Mouse (Mus musculus) mouse trophoblast stem cell (cell line): ENCODE data around the gene Brpf3.
"Not testable (repeated sequence)": the region's sequence is repeated elsewhere in the genome, so short reads cannot be mapped to it uniquely, and the experiment has no call there.

ENCODE experiments used
- in situ Hi-C, 2 experiments: fragments of 300-500 bp; cut with MseI, MboI; formaldehyde crosslinking; loops; 2 replicates in 1 of 2; 3 replicates in 1 of 2; pipeline ENCODE4 v1.15.1; 2025

Gene Brpf3

GRCm38 (mm10) chr17:28800671-28801412 lies at the start of gene Brpf3:
Gene Brpf3 (plus strand): TSS chr17:28801090.
- in situ Hi-C loops: no loop called here

GRCm38 (mm10) chr17:28756447-28756846 lies 44.4 kb upstream of the Brpf3 start:
- in situ Hi-C loops: no loop called here

- in situ Hi-C loops: no loop called here
Measured at GRCm38 (mm10) chr17:28757470-28757869, 43.4 kb upstream of the Brpf3 start.

GRCm38 (mm10) chr17:28760736-28761312 lies 40.1 kb upstream of the Brpf3 start:
- in situ Hi-C loops: no loop called here

GRCm38 (mm10) chr17:28761871-28762270 lies 39.0 kb upstream of the Brpf3 start:
- in situ Hi-C loops: no loop called here

GRCm38 (mm10) chr17:28766203-28766602 lies 34.7 kb upstream of the Brpf3 start:
- in situ Hi-C loops: no loop called here

- in situ Hi-C loops: no loop called here
Measured at GRCm38 (mm10) chr17:28766781-28767515, 33.9 kb upstream of the Brpf3 start.

- in situ Hi-C loops: no loop called here
Measured at GRCm38 (mm10) chr17:28769121-28769874, 31.6 kb upstream of the Brpf3 start, which contains the start of gene Mapk13. Gene Mapk13 (plus strand): TSS chr17:28769297.

GRCm38 (mm10) chr17:28769875-28770421 lies 30.9 kb upstream of the Brpf3 start:
- in situ Hi-C loops: no loop called here

- in situ Hi-C loops: no loop called here
Measured at GRCm38 (mm10) chr17:28771289-28771688, 29.6 kb upstream of the Brpf3 start.

GRCm38 (mm10) chr17:28774303-28774702 lies 26.6 kb upstream of the Brpf3 start:
- in situ Hi-C loops: not testable (repeated sequence)

- in situ Hi-C loops: no loop called here
Measured at GRCm38 (mm10) chr17:28775161-28775560, 25.7 kb upstream of the Brpf3 start.

- in situ Hi-C loops: no loop called here
Measured at GRCm38 (mm10) chr17:28776817-28777216, 24.1 kb upstream of the Brpf3 start.

GRCm38 (mm10) chr17:28777231-28778005 lies 23.5 kb upstream of the Brpf3 start:
- in situ Hi-C loops: no loop called here

GRCm38 (mm10) chr17:28779735-28780134 lies 21.2 kb upstream of the Brpf3 start:
- in situ Hi-C loops: no loop called here

GRCm38 (mm10) chr17:28780836-28781235 lies 20.1 kb upstream of the Brpf3 start:
- in situ Hi-C loops: no loop called here

- in situ Hi-C loops: no loop called here
Measured at GRCm38 (mm10) chr17:28781290-28782045, 19.4 kb upstream of the Brpf3 start.

- in situ Hi-C loops: no loop called here
Measured at GRCm38 (mm10) chr17:28785036-28785435, 15.9 kb upstream of the Brpf3 start.

GRCm38 (mm10) chr17:28787507-28787906 lies 13.4 kb upstream of the Brpf3 start:
- in situ Hi-C loops: no loop called here

GRCm38 (mm10) chr17:28797031-28797430 lies 3.9 kb upstream of the Brpf3 start:
- in situ Hi-C loops: no loop called here
